Mouse (Mus musculus): Measurements from ENCODE around the gene Dcun1d3.

- no peak for TF ChIP-seq CTCF (IDR thresholded peaks at IDR 0.05; ENCODE audit: low read depth, low read length)
- no peak for TF ChIP-seq GATA1 (IDR thresholded peaks at IDR 0.05; ENCODE audit: borderline replicate concordance, low read length)
- no peak for TF ChIP-seq TAL1 (conservative IDR thresholded peaks at IDR 0.05; ENCODE audit: low read depth, low read length)
- no peak for TF ChIP-seq POLR2AphosphoS5 (IDR thresholded peaks at IDR 0.05; ENCODE audit: insufficient replicate concordance, low read depth, low read length)
Measured at GRCm38 (mm10) chr7:119853186-119853585, 42.9 kb downstream of the Dcun1d3 start.
